Mouse (Mus musculus): ENCODE data around the gene Gm28038. TPM values are rescaled to one million over a fixed set of nuclear protein-coding genes. Genes with fewer than 3 reads are reported as not detected.

The Gm28038 gene
- total and polyA plus RNA-seq, 3 experiments: not detected

GRCm38 (mm10) chr2:30349196-30349595, 68.4 kb downstream of the Gm28038 start:
- no peak overlapping the region for H3K4me3 ChIP-seq (ENCODE audit: control insufficient read depth in 1 of 2, insufficient read depth in 1 of 2, low read depth in 2 of 2, low read length in 2 of 2)
- no peaks in the 10 kb centered on the region for H3K79me2 ChIP-seq (ENCODE audit: control insufficient read depth, insufficient read depth, low read length, poor library complexity)
- no peaks in the 10 kb centered on the region for H3K4me1 ChIP-seq (ENCODE audit: control insufficient read depth in 1 of 2, insufficient read depth in 2 of 2, low read length in 2 of 2)
- TF ChIP-seq POLR2AphosphoS2 (IDR thresholded peaks at IDR 0.05; ENCODE audit: low read length): no peak
- no peak for TF ChIP-seq ELF1 (IDR thresholded peaks at IDR 0.05; ENCODE audit: low read depth, low read length)
- TF ChIP-seq GABPA (IDR thresholded peaks at IDR 0.05; ENCODE audit: low read depth, low read length): no peak
- no peak for TF ChIP-seq NRF1 (IDR thresholded peaks at IDR 0.05; ENCODE audit: insufficient read depth, low read depth, low read length, poor library complexity, severe bottlenecking)
- TF ChIP-seq E2F4 (IDR thresholded peaks at IDR 0.05; ENCODE audit: borderline replicate concordance, low read depth, low read length): no peak
- TF ChIP-seq SIN3A (IDR thresholded peaks at IDR 0.05; ENCODE audit: low read length): no peak
- no peak for TF ChIP-seq MYC (IDR thresholded peaks at IDR 0.05; ENCODE audit: low read depth, low read length)
- TF ChIP-seq CHD1 (IDR thresholded peaks at IDR 0.05; ENCODE audit: low read depth, low read length): no peak
- no peak for TF ChIP-seq USF2 (IDR thresholded peaks at IDR 0.05; ENCODE audit: borderline replicate concordance in 1 of 2, insufficient read depth in 1 of 2, low read depth in 1 of 2, low read length in 2 of 2)
- no peak for TF ChIP-seq MXI1 (IDR thresholded peaks at IDR 0.05; ENCODE audit: low read depth, low read length)
- H3K27ac ChIP-seq (ENCODE audit: control insufficient read depth, low read depth, low read length): no peak overlapping the region
- H3K9ac ChIP-seq (ENCODE audit: control insufficient read depth, low read depth, low read length, poor library complexity, severe bottlenecking): no peak overlapping the region
- H3K36me3 ChIP-seq (ENCODE audit: control insufficient read depth in 1 of 2, insufficient read depth in 2 of 2, low read length in 2 of 2): no peaks in the 10 kb centered on the region; a peak in 1 of 4 replicates
- no peaks in the 10 kb centered on the region for H3K27me3 ChIP-seq (ENCODE audit: control insufficient read depth in 1 of 2, insufficient read depth in 2 of 2, low read length in 2 of 2)
- H3K9me3 ChIP-seq (replicated peaks; ENCODE audit: insufficient read depth, low read length): no peaks in the 10 kb centered on the region
- DNase-seq (ENCODE audit: low read depth, low spot score): no peak

Other genes starting within 250 kb of the Gm28038 start
- gene Wdr34, start 232.2 kb upstream of the Gm28038 start, total RNA-seq (2012; rRNA removed): 49.3 and 53.1 TPM in 2 replicates
- 10 to 100 TPM in 1 of 2 experiments, not detected in 1; 78.3 TPM for gene Wdr34, start 232.2 kb upstream of the Gm28038 start, polyA plus RNA-seq (2012; ENCODE audit: insufficient read depth in 1 of 2, insufficient read length in 2 of 2, low read depth in 1 of 2, low replicate concordance in 2 of 2, missing spikeins in 1 of 2)
- 580 and 633 TPM in 2 replicates for gene Set, start 223.7 kb upstream of the Gm28038 start, total RNA-seq (2012; rRNA removed)
- 100 to 1,000 TPM; 250 to 973 TPM for gene Set, start 223.7 kb upstream of the Gm28038 start, polyA plus RNA-seq (2012; ENCODE audit: insufficient read depth in 1 of 2, insufficient read length in 2 of 2, low read depth in 1 of 2, low replicate concordance in 2 of 2, missing spikeins in 1 of 2)
- gene Pkn3, start 203.4 kb upstream of the Gm28038 start, total RNA-seq (2012; rRNA removed): 2.0 and 2.9 TPM in 2 replicates
- gene Pkn3, start 203.4 kb upstream of the Gm28038 start, polyA plus RNA-seq (2012; ENCODE audit: insufficient read depth in 1 of 2, insufficient read length in 2 of 2, low read depth in 1 of 2, low replicate concordance in 2 of 2, missing spikeins in 1 of 2): 1 to 10 TPM in 1 of 2 experiments, not detected in 1; 5.8 TPM
- 22.6 and 25.1 TPM in 2 replicates for gene Zdhhc12, start 187.4 kb upstream of the Gm28038 start, total RNA-seq (2012; rRNA removed)
- gene Zdhhc12, start 187.4 kb upstream of the Gm28038 start, polyA plus RNA-seq (2012; ENCODE audit: insufficient read depth in 1 of 2, insufficient read length in 2 of 2, low read depth in 1 of 2, low replicate concordance in 2 of 2, missing spikeins in 1 of 2): 10 to 100 TPM in 1 of 2 experiments, not detected in 1; 42.1 TPM
- 3.9 and 4.3 TPM in 2 replicates for gene Zer1, start 156.5 kb upstream of the Gm28038 start, total RNA-seq (2012; rRNA removed)
- gene Zer1, start 156.5 kb upstream of the Gm28038 start, polyA plus RNA-seq (2012; ENCODE audit: insufficient read depth in 1 of 2, insufficient read length in 2 of 2, low read depth in 1 of 2, low replicate concordance in 2 of 2, missing spikeins in 1 of 2): 10 to 100 TPM in 1 of 2 experiments, not detected in 1; 14.0 TPM
- 49.1 and 62.4 TPM in 2 replicates for gene Tbc1d13, start 147.3 kb upstream of the Gm28038 start, total RNA-seq (2012; rRNA removed)
- 10 to 100 TPM in 1 of 2 experiments, not detected in 1; 78.5 TPM for gene Tbc1d13, start 147.3 kb upstream of the Gm28038 start, polyA plus RNA-seq (2012; ENCODE audit: insufficient read depth in 1 of 2, insufficient read length in 2 of 2, low read depth in 1 of 2, low replicate concordance in 2 of 2, missing spikeins in 1 of 2)
- gene Endog, start 109.5 kb upstream of the Gm28038 start, total RNA-seq (2012; rRNA removed): 27.2 and 27.9 TPM in 2 replicates
- 10 to 100 TPM in 1 of 2 experiments, not detected in 1; 19.4 TPM for gene Endog, start 109.5 kb upstream of the Gm28038 start, polyA plus RNA-seq (2012; ENCODE audit: insufficient read depth in 1 of 2, insufficient read length in 2 of 2, low read depth in 1 of 2, low replicate concordance in 2 of 2, missing spikeins in 1 of 2)
- gene Spout1, start 102.6 kb upstream of the Gm28038 start, total RNA-seq (2012; rRNA removed): 68.0 and 83.6 TPM in 2 replicates
- gene Spout1, start 102.6 kb upstream of the Gm28038 start, polyA plus RNA-seq (2012; ENCODE audit: insufficient read depth in 1 of 2, insufficient read length in 2 of 2, low read depth in 1 of 2, low replicate concordance in 2 of 2, missing spikeins in 1 of 2): 100 to 1,000 TPM; 103 to 220 TPM
- gene Kyat1, start 75.2 kb upstream of the Gm28038 start, total RNA-seq (2012; rRNA removed): 9.5 and 10.3 TPM in 2 replicates
- 10 to 100 TPM in 1 of 2 experiments, not detected in 1; 14.9 TPM for gene Kyat1, start 75.2 kb upstream of the Gm28038 start, polyA plus RNA-seq (2012; ENCODE audit: insufficient read depth in 1 of 2, insufficient read length in 2 of 2, low read depth in 1 of 2, low replicate concordance in 2 of 2, missing spikeins in 1 of 2)
- 7.2 and 8.3 TPM in 2 replicates for gene Lrrc8a, start 43.3 kb upstream of the Gm28038 start, total RNA-seq (2012; rRNA removed)
- 1 to 10 TPM in 1 of 2 experiments, not detected in 1; 6.9 TPM for gene Lrrc8a, start 43.3 kb upstream of the Gm28038 start, polyA plus RNA-seq (2012; ENCODE audit: insufficient read depth in 1 of 2, insufficient read length in 2 of 2, low read depth in 1 of 2, low replicate concordance in 2 of 2, missing spikeins in 1 of 2)
- 0.10 TPM in 1 of 2 replicates, not detected in the other for gene Gm28035, start 40.5 kb upstream of the Gm28038 start, total RNA-seq (2012; rRNA removed)
- gene Gm28035, start 40.5 kb upstream of the Gm28038 start, polyA plus RNA-seq (2012; ENCODE audit: insufficient read depth in 1 of 2, insufficient read length in 2 of 2, low read depth in 1 of 2, low replicate concordance in 2 of 2, missing spikeins in 1 of 2): under 1 TPM in 1 of 2 experiments, not detected in 1; 0.26 TPM
- gene Phyhd1, start 14.8 kb upstream of the Gm28038 start, total RNA-seq (2012; rRNA removed): 0.19 TPM in 1 of 2 replicates, not detected in the other
- 1 to 10 TPM in 1 of 2 experiments, not detected in 1; 1.6 TPM for gene Phyhd1, start 14.8 kb upstream of the Gm28038 start, polyA plus RNA-seq (2012; ENCODE audit: insufficient read depth in 1 of 2, insufficient read length in 2 of 2, low read depth in 1 of 2, low replicate concordance in 2 of 2, missing spikeins in 1 of 2)
- gene Dolk, start 5.3 kb downstream of the Gm28038 start, total RNA-seq (2012; rRNA removed): 13.7 and 21.7 TPM in 2 replicates
- gene Dolk, start 5.3 kb downstream of the Gm28038 start, polyA plus RNA-seq (2012; ENCODE audit: insufficient read depth in 1 of 2, insufficient read length in 2 of 2, low read depth in 1 of 2, low replicate concordance in 2 of 2, missing spikeins in 1 of 2): 10 to 100 TPM in 1 of 2 experiments, not detected in 1; 18.5 TPM
- 58.6 and 63.2 TPM in 2 replicates for gene Nup188, start 5.4 kb downstream of the Gm28038 start, total RNA-seq (2012; rRNA removed)
- 100 to 1,000 TPM in 1 of 2 experiments, not detected in 1; 119 TPM for gene Nup188, start 5.4 kb downstream of the Gm28038 start, polyA plus RNA-seq (2012; ENCODE audit: insufficient read depth in 1 of 2, insufficient read length in 2 of 2, low read depth in 1 of 2, low replicate concordance in 2 of 2, missing spikeins in 1 of 2)
- gene Sh3glb2, start 78.3 kb downstream of the Gm28038 start, total RNA-seq (2012; rRNA removed): 38.5 and 48.0 TPM in 2 replicates
- gene Sh3glb2, start 78.3 kb downstream of the Gm28038 start, polyA plus RNA-seq (2012; ENCODE audit: insufficient read depth in 1 of 2, insufficient read length in 2 of 2, low read depth in 1 of 2, low replicate concordance in 2 of 2, missing spikeins in 1 of 2): 10 to 100 TPM in 1 of 2 experiments, not detected in 1; 60.1 TPM
- gene Miga2, start 83.2 kb downstream of the Gm28038 start, total RNA-seq (2012; rRNA removed): 15.3 and 25.8 TPM in 2 replicates
- gene Miga2, start 83.2 kb downstream of the Gm28038 start, polyA plus RNA-seq (2012; ENCODE audit: insufficient read depth in 1 of 2, insufficient read length in 2 of 2, low read depth in 1 of 2, low replicate concordance in 2 of 2, missing spikeins in 1 of 2): 10 to 100 TPM in 1 of 2 experiments, not detected in 1; 20.3 TPM
- 24.6 and 28.0 TPM in 2 replicates for gene Dolpp1, start 111.2 kb downstream of the Gm28038 start, total RNA-seq (2012; rRNA removed)
- 10 to 100 TPM in 1 of 2 experiments, not detected in 1; 37.5 TPM for gene Dolpp1, start 111.2 kb downstream of the Gm28038 start, polyA plus RNA-seq (2012; ENCODE audit: insufficient read depth in 1 of 2, insufficient read length in 2 of 2, low read depth in 1 of 2, low replicate concordance in 2 of 2, missing spikeins in 1 of 2)
- 22.0 and 23.9 TPM in 2 replicates for gene Crat, start 134.8 kb downstream of the Gm28038 start, total RNA-seq (2012; rRNA removed)
- gene Crat, start 134.8 kb downstream of the Gm28038 start, polyA plus RNA-seq (2012; ENCODE audit: insufficient read depth in 1 of 2, insufficient read length in 2 of 2, low read depth in 1 of 2, low replicate concordance in 2 of 2, missing spikeins in 1 of 2): 10 to 100 TPM in 1 of 2 experiments, not detected in 1; 93.9 TPM
- gene Ptpa, start 135.0 kb downstream of the Gm28038 start, total RNA-seq (2012; rRNA removed): 139 and 159 TPM in 2 replicates
- gene Ptpa, start 135.0 kb downstream of the Gm28038 start, polyA plus RNA-seq (2012; ENCODE audit: insufficient read depth in 1 of 2, insufficient read length in 2 of 2, low read depth in 1 of 2, low replicate concordance in 2 of 2, missing spikeins in 1 of 2): 100 to 1,000 TPM in 1 of 2 experiments, not detected in 1; 382 TPM
- gene Ier5l, start 193.2 kb downstream of the Gm28038 start, total RNA-seq (2012; rRNA removed): not detected in 2 replicates
- under 1 TPM in 1 of 2 experiments, not detected in 1; 0.06 TPM for gene Ier5l, start 193.2 kb downstream of the Gm28038 start, polyA plus RNA-seq (2012; ENCODE audit: insufficient read depth in 1 of 2, insufficient read length in 2 of 2, low read depth in 1 of 2, low replicate concordance in 2 of 2, missing spikeins in 1 of 2)

Measured in MEL (cell line).